Mouse (Mus musculus) gastrocnemius, postnatal 4 days (tissue): Measurements from ENCODE around the gene Copb1. TPM values are rescaled to one million over a fixed set of nuclear protein-coding genes. Genes with fewer than 3 reads are reported as not detected.

Experiments used
- DNase-seq, 2 experiments: peaks; one replicate each; pipeline ENCODE4 v3.0.0; 2021 to 2022; ENCODE audit warnings: low spot score in 2 of 2, mixed read lengths in 2 of 2
- long read RNA-seq, 2 experiments: library from polyadenylated mRNA; stranded (forward); transcript quantifications; one replicate each; pipeline ENCODE4 v2.0.0; 2021
- total RNA-seq, 2 experiments: library from RNA; stranded (reverse); gene quantifications; 2 replicates each; pipeline ENCODE4 v1.2.3; 2021

Gene Copb1
- total RNA-seq = 10 to 100 TPM; 69.5 to 79.5 TPM
- long read RNA-seq, experiment 1, transcript Copb1-201 (22 exons, 3,346 nt) = major isoform, 77 of 85 reads
- long read RNA-seq, experiment 1, partial matches to known transcripts = 3 of 85 reads
- long read RNA-seq, experiment 1, other reads (novel, unspliced or antisense) = 5 of 85 reads
- long read RNA-seq, experiment 2, transcript Copb1-201 (22 exons, 3,346 nt) = major isoform, 84 of 103 reads
- long read RNA-seq, experiment 2, partial matches to known transcripts = 5 of 103 reads
- long read RNA-seq, experiment 2, other reads (novel, unspliced or antisense) = 14 of 103 reads

- DNase-seq = peak; percentile 80 to 93
Measured at GRCm38 (mm10) chr7:114253885-114254833, at the start of gene Copb1. Gene Copb1 (minus strand): TSS chr7:114254711.

DNA sequence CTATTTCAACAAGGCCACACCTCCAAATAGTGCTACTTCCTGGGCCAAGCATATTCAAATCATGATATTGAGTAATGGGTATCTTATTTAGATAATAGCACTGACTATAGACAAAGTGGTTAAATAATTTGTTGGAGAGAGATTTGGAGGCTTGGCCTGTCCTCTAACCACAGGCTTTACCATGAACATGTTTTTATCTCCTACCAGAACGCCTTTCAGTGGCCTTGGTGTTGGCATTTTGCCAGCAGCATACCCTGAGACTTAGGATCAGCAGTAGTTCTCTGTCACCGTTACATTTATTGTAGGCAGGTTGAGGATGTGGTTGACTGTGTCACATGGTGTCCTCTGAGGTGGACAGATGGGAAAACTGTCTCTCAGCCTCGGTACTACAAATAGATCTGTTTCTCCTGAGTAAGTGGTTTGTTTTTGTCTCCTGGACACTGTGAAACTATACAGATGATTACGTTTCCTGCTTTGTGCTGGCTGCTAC, 46.8 kb upstream of the Copb1 start:
- DNase-seq = no peak

DNA sequence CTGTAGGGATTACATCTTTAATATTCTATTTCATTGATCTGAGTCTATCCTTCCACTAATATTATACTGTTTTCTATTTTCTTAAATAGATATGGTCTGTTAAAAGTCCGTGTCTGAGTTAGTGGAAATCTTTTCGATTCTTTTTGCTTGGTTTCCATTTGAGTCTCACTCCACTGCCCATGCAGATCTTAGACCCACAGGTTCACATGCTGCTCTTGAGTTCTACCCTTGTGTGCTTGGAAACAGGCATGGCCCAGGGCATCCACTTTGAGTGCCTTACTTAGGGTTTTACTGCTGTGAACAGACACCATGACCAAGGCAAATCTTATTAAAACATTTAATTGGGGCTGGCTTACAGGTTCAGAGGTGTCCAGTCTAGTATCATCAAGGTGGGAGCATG, 46.3 kb upstream of the Copb1 start:
- DNase-seq = no peak

GRCm38 (mm10) chr7:114299247-114299646, 44.7 kb upstream of the Copb1 start:
- no peak for DNase-seq

GRCm38 (mm10) chr7:114294698-114295097, 40.2 kb upstream of the Copb1 start:
- no peak for DNase-seq

DNA sequence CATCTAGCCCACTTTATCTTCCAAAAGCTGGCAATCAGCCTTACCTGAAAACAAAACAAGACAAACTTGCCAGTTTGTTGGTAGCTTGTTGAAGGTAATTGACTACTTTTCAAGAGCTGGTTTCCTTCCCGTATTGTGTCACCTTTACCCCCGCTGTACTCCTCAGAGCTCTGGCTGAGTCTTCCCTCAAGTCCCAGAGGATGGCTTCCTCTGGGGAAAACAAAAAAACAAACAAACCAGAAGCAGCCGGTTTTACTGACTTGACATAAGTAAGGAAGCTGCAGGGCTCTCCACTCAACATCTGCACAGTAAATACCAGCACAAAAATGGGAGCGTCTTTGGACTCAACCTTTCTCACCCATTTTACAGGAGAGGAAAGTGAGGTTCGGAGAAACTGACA, 39.4 kb upstream of the Copb1 start:
- DNase-seq = no peak

- DNase-seq = peak in 1 of 2 experiments; percentile 66
Measured at GRCm38 (mm10) chr7:114292501-114292971, 38.0 kb upstream of the Copb1 start.

DNA sequence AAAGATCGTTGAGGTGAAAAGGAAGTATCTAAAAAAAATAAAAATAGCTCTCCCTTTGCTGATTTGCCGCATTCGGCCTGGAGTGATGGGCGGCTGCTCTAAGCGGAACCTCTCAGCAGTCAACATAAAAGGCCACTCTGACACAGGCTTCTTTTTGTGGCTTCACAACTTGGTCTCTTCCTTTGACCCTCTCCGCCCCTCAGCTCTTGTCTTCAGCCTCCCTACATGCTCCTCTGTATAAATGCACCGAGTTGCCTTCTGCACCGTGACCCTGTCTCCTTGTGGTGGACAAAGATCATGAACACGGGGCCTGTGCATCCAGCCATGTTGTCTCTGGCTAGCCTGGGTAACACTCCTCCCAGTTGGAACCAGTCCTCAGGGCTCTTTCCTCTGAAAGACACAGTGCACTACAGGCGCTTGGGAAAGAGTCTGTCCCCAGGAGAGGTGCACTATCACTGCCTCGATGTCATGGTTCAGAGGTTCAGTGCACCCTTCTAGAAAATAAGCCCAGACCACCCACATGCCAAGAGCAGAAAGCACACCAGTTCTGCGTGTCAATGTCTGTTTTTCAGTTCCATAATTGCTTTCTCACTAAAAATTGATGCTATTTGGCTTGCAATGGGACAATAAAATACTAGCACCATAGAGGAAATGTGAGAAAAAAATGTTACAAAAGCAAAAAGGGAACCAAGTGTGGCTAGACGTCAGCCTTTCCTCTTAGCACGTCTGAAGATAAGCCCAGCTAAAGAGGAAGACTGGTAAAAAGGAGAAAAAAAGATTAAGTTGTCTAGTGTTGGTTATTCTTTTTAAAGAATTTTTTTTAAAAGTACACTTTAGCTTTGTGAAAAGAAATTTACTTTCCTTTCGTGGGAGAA, 37.2 kb upstream of the Copb1 start:
- no peak for DNase-seq

DNA sequence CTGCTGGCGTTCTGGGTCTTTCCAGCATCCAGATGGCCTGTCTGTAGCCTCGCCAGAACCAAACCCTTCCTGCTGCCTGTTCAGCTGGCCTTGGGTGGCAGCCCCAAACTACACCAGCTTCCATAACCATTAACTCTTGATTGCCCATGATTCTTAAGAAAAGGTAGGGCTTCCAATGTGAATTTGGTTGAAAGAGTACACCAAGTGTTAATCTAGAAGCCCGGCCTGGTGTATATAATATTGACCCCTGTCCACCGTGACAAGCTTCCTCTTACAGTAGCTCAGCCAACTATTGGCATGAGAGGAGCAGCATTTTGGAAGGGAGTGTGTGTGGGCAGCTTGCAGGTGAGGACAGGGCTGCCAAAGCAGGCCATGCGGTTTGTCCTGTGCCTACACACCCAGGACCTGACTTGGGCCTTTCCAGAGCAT, 35.6 kb upstream of the Copb1 start:
- no peak for DNase-seq

DNA sequence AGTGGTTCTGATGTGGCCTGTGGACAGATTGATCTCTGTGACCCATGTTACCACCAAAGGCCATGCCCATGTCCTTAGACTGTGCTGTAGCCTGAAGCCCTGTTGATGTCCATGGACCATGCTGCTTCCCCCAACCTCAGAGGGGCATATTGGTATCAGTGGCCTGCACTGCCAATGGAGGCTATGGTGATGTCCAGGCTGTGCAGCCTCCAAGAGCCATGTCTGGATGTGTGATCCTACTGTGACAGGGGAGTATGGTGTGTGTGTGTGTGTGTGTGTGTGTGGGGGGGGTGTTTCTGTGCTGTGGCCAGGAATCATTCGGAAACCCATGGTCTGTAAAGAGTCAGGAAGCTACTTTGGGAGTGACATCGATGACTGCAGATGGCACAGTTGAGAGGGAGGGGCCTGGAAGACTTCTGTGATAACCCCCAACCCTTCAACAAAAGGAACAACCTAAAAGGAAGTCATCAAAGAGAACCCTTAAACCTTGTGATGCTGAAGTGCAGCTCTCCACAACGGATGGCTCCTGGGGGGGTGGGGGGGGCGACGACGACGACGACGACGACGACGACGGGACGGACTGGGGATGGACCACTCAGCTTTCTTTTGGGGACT, 29.9 kb upstream of the Copb1 start:
- DNase-seq = no peak

DNA sequence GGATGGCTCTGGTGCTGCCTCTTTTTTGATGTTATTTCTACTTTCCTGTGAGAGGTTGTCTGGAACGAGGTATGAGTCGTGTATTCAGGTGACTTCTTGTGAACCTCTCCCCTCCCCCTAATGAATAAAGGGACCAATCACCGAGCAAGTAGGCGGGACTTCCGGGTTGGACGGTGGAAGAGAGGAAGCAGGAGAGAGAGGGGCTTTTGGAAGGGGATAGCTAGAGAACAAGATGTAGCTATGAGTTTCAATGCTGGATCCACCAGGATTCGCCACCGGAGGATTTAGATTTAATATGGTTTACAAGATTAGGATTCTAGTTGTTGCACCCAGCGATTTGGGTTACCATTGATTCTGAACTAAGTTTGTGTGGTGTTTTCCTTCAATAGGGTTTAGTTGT, 28.5 kb upstream of the Copb1 start:
- no peak for DNase-seq

- DNase-seq = no peak
Measured at GRCm38 (mm10) chr7:114281671-114282070, 27.2 kb upstream of the Copb1 start.

DNA sequence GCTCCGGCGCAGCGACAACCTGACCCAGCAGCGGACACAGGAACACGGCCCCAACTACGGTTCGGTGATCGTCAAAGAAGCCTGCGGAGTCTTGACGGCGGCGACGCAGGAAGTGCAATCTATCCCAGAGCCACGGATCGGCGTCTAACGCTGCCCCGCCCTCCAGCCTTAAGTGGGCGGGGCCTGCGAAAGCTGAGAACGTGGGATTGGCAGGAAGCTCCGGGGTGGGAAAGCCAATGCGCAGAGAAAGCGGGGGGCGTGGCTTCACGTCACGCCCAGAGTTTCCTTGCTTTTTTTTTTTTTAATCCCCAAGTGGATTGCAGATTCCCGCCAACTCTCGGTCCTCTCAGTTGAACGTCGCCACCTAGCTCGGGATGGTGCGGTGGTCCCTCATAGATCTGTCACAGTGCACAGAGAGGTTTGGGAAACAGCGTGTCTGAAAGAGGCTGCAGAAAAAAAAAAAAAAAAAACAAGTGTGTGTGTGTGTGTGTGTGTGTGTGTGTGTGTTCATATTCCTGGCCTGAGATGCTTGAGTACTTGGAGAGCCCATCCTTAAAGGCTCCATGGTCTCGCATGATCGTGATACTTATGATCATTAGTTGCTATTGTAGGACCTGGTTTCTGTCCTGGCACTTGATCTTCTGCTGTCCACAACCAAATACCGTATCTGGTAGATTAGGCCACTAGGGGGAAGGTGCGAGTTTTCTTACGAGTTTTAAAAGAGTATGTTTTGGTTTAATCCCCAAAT, 21.7 kb upstream of the Copb1 start, which contains the start of gene Psma1:
TSS of gene Psma1 (minus strand) at position 114 of the 748 bp plus-strand sequence.
- DNase-seq = peak; percentile 87 to 97

DNA sequence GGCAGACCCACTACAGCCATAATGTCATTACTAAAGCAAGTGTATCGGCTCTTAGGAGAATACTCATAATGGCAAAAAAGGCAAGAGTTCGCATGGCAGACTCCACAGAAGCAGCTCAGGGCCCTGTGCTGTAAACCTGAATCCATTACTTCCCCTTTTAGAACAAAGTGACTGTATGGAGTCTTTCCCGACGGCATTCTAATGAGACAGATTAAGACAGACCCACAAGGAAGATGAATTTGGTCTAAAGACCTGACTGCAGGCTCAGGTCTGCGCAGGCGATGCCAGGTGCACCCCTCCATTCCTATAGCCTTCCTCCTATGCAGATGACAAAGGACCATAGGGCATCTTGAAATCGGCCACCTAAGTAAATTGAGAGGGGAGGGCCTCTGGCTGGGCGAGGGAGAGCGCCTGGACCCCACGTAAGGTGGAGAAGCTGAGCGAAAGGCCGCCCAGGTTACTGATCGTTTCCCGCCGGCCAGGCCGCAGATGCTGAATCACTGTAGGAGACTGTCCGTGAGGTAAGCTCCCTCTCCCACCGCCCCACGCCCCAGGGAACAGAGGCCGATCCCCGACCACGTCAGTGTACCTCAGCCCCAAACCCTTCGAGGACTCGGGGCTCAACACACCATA, 21.0 kb upstream of the Copb1 start:
- no peak for DNase-seq

DNA sequence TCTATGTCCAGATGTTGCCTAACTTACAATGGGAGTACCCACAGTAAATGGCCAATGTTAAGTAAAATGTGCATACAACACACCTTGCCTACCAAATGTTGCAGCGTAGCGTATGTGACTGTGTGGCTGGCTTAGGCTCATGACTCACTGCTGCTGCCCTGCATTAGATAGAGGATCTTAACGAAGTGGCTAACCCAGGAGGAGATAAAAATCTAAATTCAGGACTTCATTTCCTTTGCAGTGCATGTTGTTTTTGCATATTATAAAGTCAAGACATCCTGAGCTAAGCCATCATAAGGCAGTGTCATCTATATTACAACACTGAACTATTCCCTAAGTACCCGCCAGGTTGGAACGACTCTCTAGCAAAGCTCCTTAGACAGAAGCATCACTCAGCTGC, 13.9 kb upstream of the Copb1 start:
- DNase-seq = no peak

DNA sequence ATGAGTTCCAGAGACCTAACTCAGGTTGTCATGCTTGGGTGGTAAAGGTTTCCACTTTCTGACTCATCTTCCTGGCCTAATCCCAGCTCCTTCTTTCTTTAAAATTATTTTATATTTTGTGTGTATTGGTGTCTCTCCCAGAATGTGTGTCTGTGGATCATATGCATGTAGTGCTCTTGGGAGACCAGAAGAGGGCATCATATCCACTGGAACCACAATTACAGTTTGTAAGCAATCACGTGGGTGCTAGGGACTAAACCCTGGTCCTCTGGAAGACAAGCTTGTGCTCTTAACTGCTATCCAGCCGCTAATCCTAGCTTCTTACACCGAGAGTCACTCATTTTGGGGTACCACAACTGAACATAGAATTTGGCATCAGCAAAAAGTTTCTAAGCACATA, 2.8 kb downstream of the Copb1 start:
- no peak for DNase-seq

GRCm38 (mm10) chr7:114233980-114234379, 20.5 kb downstream of the Copb1 start:
- no peak for DNase-seq

GRCm38 (mm10) chr7:114232982-114233381, 21.5 kb downstream of the Copb1 start:
- DNase-seq = no peak

DNA sequence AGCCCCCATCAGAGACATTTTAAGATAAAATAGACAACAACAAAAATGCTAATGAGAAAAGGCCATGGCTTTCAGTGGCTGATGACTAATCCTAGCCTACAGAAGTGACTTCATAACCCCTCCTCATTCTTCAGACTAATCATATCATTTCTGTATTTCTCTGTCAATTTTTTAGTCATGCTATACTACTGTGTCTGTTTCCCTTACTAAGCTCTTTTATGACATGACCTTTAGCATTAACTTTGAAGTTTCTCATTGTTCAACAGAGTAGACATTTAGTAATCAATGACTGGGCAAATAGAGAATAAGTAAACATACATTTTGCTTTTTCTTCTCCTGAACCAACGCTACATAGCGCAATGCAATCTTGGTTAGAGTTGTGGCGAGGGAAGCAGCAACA, 22.7 kb downstream of the Copb1 start:
- no peak for DNase-seq
